ENCODE assay signal across 23 mouse cellular contexts in the genomic region with DNA sequence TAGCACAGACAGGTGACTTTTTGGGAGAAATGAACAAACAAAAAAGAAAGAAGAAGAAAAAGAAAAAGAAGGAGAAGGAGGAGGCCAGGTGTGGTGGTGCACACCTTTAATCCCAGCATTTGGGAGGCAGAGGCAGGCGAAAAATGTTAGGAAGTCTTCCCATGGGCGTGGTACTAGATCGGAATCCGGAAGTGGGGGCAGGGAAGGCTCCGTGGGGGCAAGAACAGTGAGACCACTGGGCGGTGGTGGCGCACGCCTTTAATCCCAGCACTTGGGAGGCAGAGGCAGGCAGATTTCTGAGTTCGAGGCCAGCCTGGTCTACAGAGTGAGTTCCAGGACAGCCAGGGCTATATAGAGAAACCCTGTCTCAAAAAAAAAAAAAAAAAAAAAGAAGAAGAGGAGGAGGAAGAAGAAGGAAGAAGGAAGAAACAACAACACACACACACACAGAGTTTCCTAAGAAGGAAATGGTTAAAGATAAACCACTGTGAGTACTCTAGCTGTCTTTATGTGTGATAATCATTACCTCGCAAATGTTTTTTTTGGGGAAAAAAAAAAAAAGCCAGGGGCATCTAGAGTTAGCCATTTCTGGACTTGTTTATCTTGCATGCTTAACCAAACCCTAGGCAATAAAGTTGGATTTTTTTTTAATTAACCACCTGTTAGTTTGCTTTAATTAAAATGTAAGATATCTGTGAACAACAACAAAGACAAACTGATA. TPM values are rescaled to one million over a fixed set of nuclear protein-coding genes. Genes with fewer than 3 reads are reported as not detected.
DNase-seq lines count a peak whose midpoint lies in the region; ATAC-seq lines count a peak whose summit lies in the region.
"Had no signal": no experiment of that assay in that cellular context is flagged by ENCODE, and none has a peak within 500 bp of the region (broad histone marks: within the 10 kb centered on the region; RNA-seq: fewer than 3 reads in every experiment).

No protein-coding gene starts in this region.

- peak; percentile 51 for DNase-seq in kidney, adult 9 months
- DNase-seq in kidney, adult 8-10 months = no peak
- DNase-seq in ES-CJ7 (ENCODE audit: low read depth, low spot score) = peak; percentile 79
- peak; percentile 6 for DNase-seq in MEL-GATA-1-ER (ENCODE audit: extremely low read depth, low read depth)
- peak; percentile 59 for DNase-seq in yolk sac, embryonic 10.5 days (ENCODE audit: low spot score)
- no peak for DNase-seq in gastrocnemius, postnatal 10 days
- no peak for DNase-seq in gastrocnemius, postnatal 25 days
- DNase-seq: adrenal gland, adult 2 months; adrenal gland, postnatal 14 days; cerebellum, adult 11 months; cerebellum, adult 2 months; cerebellum, adult 9-11 months; cerebellum, postnatal 25 days; forebrain, postnatal 0 days; gastrocnemius, adult 2 months; gastrocnemius, postnatal 36 days; heart, postnatal 10 days; heart, postnatal 36 days had no signal

- no peak for ATAC-seq in monocyte, adult 5-6 weeks (replicated peaks; ENCODE audit: insufficient number of reproducible peaks, low FRiP score, low TSS enrichment, poor library complexity, severe bottlenecking)
- ATAC-seq: CD4-positive, CD25-positive, alpha-beta regulatory T cell, adult 4 months; forebrain, embryonic 14.5 days; forebrain, postnatal 0 days; hindbrain, embryonic 16.5 days; intestine, postnatal 0 days had no signal

RNA-seq across cellular contexts. Expression of a gene that starts 6.8 kb away (rescaled TPM):
- 10 to 100 TPM in 1 of 2 experiments, 1 to 10 TPM in 1; 9.5 to 10.3 TPM for total RNA-seq in gastrocnemius, postnatal 10 days (2021)
- total RNA-seq in gastrocnemius, postnatal 25 days (2021) = 1 to 10 TPM; 5.5 to 9.6 TPM
- 4.8 to 11.1 TPM (median 10.7 TPM) in 3 replicates for total RNA-seq in monocyte, adult 5-6 weeks (2017)

Comparison
In these comparisons a context has a peak if more than half of its experiments do, and no peak if none do; other contexts are left out.
1. DNase-seq: peak in kidney, adult 9 months (single experiment), ES-CJ7 (single experiment), MEL-GATA-1-ER (single experiment) and yolk sac, embryonic 10.5 days (single experiment); none in kidney, adult 8-10 months (0 of 2), gastrocnemius, postnatal 10 days (single experiment) and gastrocnemius, postnatal 25 days (single experiment).